Mouse (Mus musculus): Measurements from ENCODE around the gene Gm12185.
"Not testable (repeated sequence)": the region's sequence is repeated elsewhere in the genome, so short reads cannot be mapped to it uniquely, and the experiment has no call there.

GRCm38 (mm10) chr11:48901567-48901930 is 90.5 kb downstream of the Gm12185 start:
- not testable (repeated sequence) for TF ChIP-seq CTCF (IDR thresholded peaks at IDR 0.05; ENCODE audit: low read depth, low read length); POLR2A (IDR thresholded peaks at IDR 0.05; ENCODE audit: extremely low read depth, insufficient read depth, low read length)
